ENCODE assay signal across 8 mouse cellular contexts in genomic region chr7:110614133-110615063, GRCm38 (mm10). TPM values are rescaled to one million over a fixed set of nuclear protein-coding genes. Genes with fewer than 3 reads are reported as not detected.
A peak's percentile ranks its signal among the peaks of the same experiment; 100 is the strongest.
DNase-seq lines count a peak whose midpoint lies in the region; ATAC-seq and TF ChIP-seq lines count a peak whose summit lies in the region.

Gene Sbf2, minus strand, starts transcription at chr7:110614922.

- under 1% methylated on average over 126 of the region's 127 CpGs for WGBS in intestine, embryonic 15.5 days
- WGBS in midbrain, embryonic 11.5 days: under 1% methylated on average over 115 of the region's 127 CpGs
- WGBS in small intestine, adult 2 months: under 1% methylated on average over 118 of the region's 127 CpGs

- peak; percentile 80 for DNase-seq in adipocyte (ENCODE audit: low spot score)
- DNase-seq in embryo, embryonic 10 days (ENCODE audit: low spot score): peak; percentile 87
- DNase-seq in gastrocnemius, postnatal 36 days: peak; percentile 75 to 81
- peak; percentile 80 for DNase-seq in left cerebral cortex, postnatal 36 days (ENCODE audit: low spot score in 2 of 2)
- DNase-seq in midbrain, embryonic 11.5 days (ENCODE audit: low spot score, missing footprints): peak; percentile 99
- DNase-seq in natural killer cell, adult 2 months (ENCODE audit: low spot score in 2 of 2): no peak

- H3K27me3 ChIP-seq in intestine, embryonic 15.5 days (replicated peaks): no peaks in the 10 kb centered on the region
- H3K27me3 ChIP-seq in midbrain, embryonic 11.5 days (ENCODE audit: control insufficient read depth, insufficient read depth, low read length): peaks cover 2% of the 10 kb centered on the region; the same call in 1 of the 2 replicates
- no peaks in the 10 kb centered on the region; the same call in 1 of the 2 replicates for H3K27me3 ChIP-seq in small intestine, adult 2 months (ENCODE audit: control insufficient read depth, insufficient read depth, low read length)

- H3K9ac ChIP-seq in intestine, embryonic 15.5 days: peak within 1 kb of the TSS; percentile 92
- H3K9ac ChIP-seq in midbrain, embryonic 11.5 days (ENCODE audit: low read length): peak within 1 kb of the TSS; percentile 94

- no peaks in the 10 kb centered on the region for H3K36me3 ChIP-seq in intestine, embryonic 15.5 days
- H3K36me3 ChIP-seq in midbrain, embryonic 11.5 days (ENCODE audit: control insufficient read depth, insufficient read depth, low read length): no peaks in the 10 kb centered on the region
- no peaks in the 10 kb centered on the region for H3K36me3 ChIP-seq in small intestine, adult 2 months (ENCODE audit: control insufficient read depth, insufficient read depth, low read length)

- H3K4me1 ChIP-seq in intestine, embryonic 15.5 days (replicated peaks): peaks cover 17% of the 10 kb centered on the region
- H3K4me1 ChIP-seq in midbrain, embryonic 11.5 days (ENCODE audit: control insufficient read depth, insufficient read depth, low read length): peaks cover 4% of the 10 kb centered on the region; the same call in 1 of the 2 replicates
- H3K4me1 ChIP-seq in small intestine, adult 2 months (ENCODE audit: control insufficient read depth, insufficient read depth, insufficient read length, low read length): peaks cover 15% of the 10 kb centered on the region

- peak; percentile 68; the same call in 1 of the 2 replicates for TF ChIP-seq POLR2A in small intestine, adult 2 months (IDR thresholded peaks at IDR 0.05; ENCODE audit: low read depth, low read length)

- ATAC-seq in intestine, embryonic 15.5 days: peak; percentile 92
- ATAC-seq in midbrain, embryonic 11.5 days (ENCODE audit: low FRiP score): peak; percentile 93

- no peaks in the 10 kb centered on the region for H3K9me3 ChIP-seq in intestine, embryonic 15.5 days
- no peaks in the 10 kb centered on the region for H3K9me3 ChIP-seq in midbrain, embryonic 11.5 days (ENCODE audit: control insufficient read depth, low read length)

- H3K4me3 ChIP-seq in intestine, embryonic 15.5 days (replicated peaks): peak within 1 kb of the TSS; percentile 90
- peak within 1 kb of the TSS; percentile 96 for H3K4me3 ChIP-seq in midbrain, embryonic 11.5 days (ENCODE audit: low read depth, low read length)
- H3K4me3 ChIP-seq in small intestine, adult 2 months (ENCODE audit: low read depth, low read length): peak within 1 kb of the TSS; percentile 83

- no peak for TF ChIP-seq CTCF in small intestine, adult 2 months (IDR thresholded peaks at IDR 0.05; ENCODE audit: extremely low read depth, insufficient read length, insufficient replicate concordance, low read depth, low read length)

- peak within 1 kb of the TSS; percentile 100 for H3K27ac ChIP-seq in intestine, embryonic 15.5 days
- peak within 1 kb of the TSS; percentile 92 for H3K27ac ChIP-seq in midbrain, embryonic 11.5 days (ENCODE audit: low read depth, low read length)
- peak within 1 kb of the TSS; percentile 93 for H3K27ac ChIP-seq in small intestine, adult 2 months (ENCODE audit: insufficient read depth, low read depth, low read length)

- peak within 1 kb of the TSS; percentile 86 for H3K4me2 ChIP-seq in intestine, embryonic 15.5 days (replicated peaks)
- H3K4me2 ChIP-seq in midbrain, embryonic 11.5 days: peak within 1 kb of the TSS; percentile 58

- intact Hi-C loops in gastrocnemius, postnatal 36 days (cut with DNase I): no loop called here
- intact Hi-C loops in left cerebral cortex, postnatal 36 days (cut with DNase I): loop anchor here (5.0 kb wide), 1 partner anchor 57 kb away; no protein-coding TSS in a partner anchor

RNA-seq across cellular contexts. Expression of gene Sbf2, which starts in this region (rescaled TPM):
- total RNA-seq in gastrocnemius, postnatal 36 days (2021): 10 to 100 TPM in 1 of 2 experiments, 1 to 10 TPM in 1; 9.2 to 11.7 TPM
- 33.7 and 33.9 TPM in 2 replicates for polyA plus RNA-seq in intestine, embryonic 15.5 days (2015; fragmentation: Nextera tagmentation; extraction: Ambion mirVana)
- 10 to 100 TPM; 46.1 to 69.2 TPM for total RNA-seq in left cerebral cortex, postnatal 36 days (2021)
- polyA plus RNA-seq in midbrain, embryonic 11.5 days (2014; fragmentation: Nextera tagmentation; extraction: Ambion mirVana): 34.6 and 35.9 TPM in 2 replicates
- 5.4 and 13.7 TPM in 2 replicates for polyA plus RNA-seq in small intestine, adult 2 months (2012; rRNA removed)

Comparison
In these comparisons a context has a peak if more than half of its experiments do, and no peak if none do; other contexts are left out.
1. DNase-seq: peak in adipocyte (single experiment), embryo, embryonic 10 days (single experiment), gastrocnemius, postnatal 36 days (2 of 2), left cerebral cortex, postnatal 36 days (2 of 2) and midbrain, embryonic 11.5 days (single experiment); none in natural killer cell, adult 2 months (0 of 2).
2. Peak in every context shown above with its lines, with median percentiles within 50 percentile points of each other: H3K27ac ChIP-seq and H3K4me3 ChIP-seq.